Mouse (Mus musculus) intestine, embryonic 15.5 days (tissue): ENCODE data around the gene Mfap1b. TPM values are rescaled to one million over a fixed set of nuclear protein-coding genes. Genes with fewer than 3 reads are reported as not detected.
A peak's percentile ranks its signal among the peaks of the same experiment; 100 is the strongest.

Experiments used
- ATAC-seq: fragments of 200-750 bp; cut with Nextera tagmentation; 2 replicates; pipeline ENCODE4 v1.8.0; 2017; ENCODE audit warnings: moderate TSS enrichment, moderate library complexity
- H3K27ac ChIP-seq: fragments of 300-500 bp; sonication (generic); 2 replicates; pipeline ENCODE4 v1.5.1; 2015; ENCODE audit warnings: mild to moderate bottlenecking, inconsistent platforms
- H3K27me3 ChIP-seq: fragments of 300-500 bp; sonication (generic); replicated peaks from 2 replicates; pipeline ENCODE4 v1.6.1; 2015; ENCODE audit warnings: inconsistent platforms
- H3K36me3 ChIP-seq: fragments of 300-500 bp; sonication (generic); 2 replicates; pipeline ENCODE4 v1.6.1; 2015; ENCODE audit warnings: inconsistent platforms
- H3K4me1 ChIP-seq: fragments of 300-500 bp; sonication (generic); replicated peaks from 2 replicates; pipeline ENCODE4 v1.6.1; 2015; ENCODE audit warnings: inconsistent platforms
- H3K4me2 ChIP-seq: fragments of 300-500 bp; sonication (generic); replicated peaks from 2 replicates; pipeline ENCODE4 v1.6.1; 2015; ENCODE audit warnings: mild to moderate bottlenecking, inconsistent platforms
- H3K4me3 ChIP-seq: fragments of 300-500 bp; sonication (generic); replicated peaks from 2 replicates; pipeline ENCODE4 v1.5.1; 2015; ENCODE audit warnings: inconsistent platforms
- H3K9ac ChIP-seq: fragments of 300-500 bp; sonication (generic); 2 replicates; pipeline ENCODE4 v1.6.1; 2015; ENCODE audit warnings: inconsistent platforms
- H3K9me3 ChIP-seq: fragments of 300-500 bp; sonication (generic); 2 replicates; pipeline ENCODE4 v1.6.1; 2016; ENCODE audit warnings: inconsistent platforms
- WGBS: fragments of 180-500 bp; shearing (Covaris S2); methylation state at CpG from one replicate; pipeline ENCODE4 v1.1.7; 2015; 5-methylcytosine and 5-hydroxymethylcytosine counted together
- polyA plus RNA-seq: library from polyadenylated mRNA; unstranded; fragments of >200 nt; fragmentation: Nextera tagmentation; extraction: Ambion mirVana; gene quantifications from 2 replicates; pipeline ENCODE4 v1.2.1, GENCODE M21; 2015

Gene Mfap1b
- polyA plus RNA-seq, 1 experiment from 2014 or later = 41.5 TPM

- Histone ChIP-seq H3K36me3 (peaks cover 3% of the 10 kb centered on the region; the same call in 1 of the 2 replicates), H3K27me3 (no peaks in the 10 kb centered on the region), H3K4me2 (peak overlapping the region; percentile 56), H3K9me3 (no peaks in the 10 kb centered on the region), H3K4me3 (peak overlapping the region; percentile 98), H3K4me1 (peaks cover 11% of the 10 kb centered on the region; the same call in 1 of the 2 replicates), H3K9ac (peak overlapping the region; percentile 18; the same call in 1 of the 2 replicates), H3K27ac (no peak overlapping the region)
- 81% methylated on average over 3 of the region's 3 CpGs for WGBS
- ATAC-seq = no peak
Measured at GRCm38 (mm10) chr2:121415591-121415990, 58.3 kb downstream of the Mfap1b start.

GRCm38 (mm10) chr2:121415103-121415502 lies 58.8 kb downstream of the Mfap1b start:
- Histone ChIP-seq H3K27ac (no peak overlapping the region), H3K4me2 (peak overlapping the region; percentile 56), H3K4me3 (peak overlapping the region; percentile 98), H3K4me1 (peaks cover 11% of the 10 kb centered on the region; the same call in 1 of the 2 replicates), H3K9ac (peak overlapping the region; percentile 99), H3K27me3 (no peaks in the 10 kb centered on the region), H3K36me3 (peaks cover 3% of the 10 kb centered on the region; the same call in 1 of the 2 replicates), H3K9me3 (no peaks in the 10 kb centered on the region)
- 52% methylated on average over 3 of the region's 3 CpGs for WGBS
- ATAC-seq = no peak

DNA sequence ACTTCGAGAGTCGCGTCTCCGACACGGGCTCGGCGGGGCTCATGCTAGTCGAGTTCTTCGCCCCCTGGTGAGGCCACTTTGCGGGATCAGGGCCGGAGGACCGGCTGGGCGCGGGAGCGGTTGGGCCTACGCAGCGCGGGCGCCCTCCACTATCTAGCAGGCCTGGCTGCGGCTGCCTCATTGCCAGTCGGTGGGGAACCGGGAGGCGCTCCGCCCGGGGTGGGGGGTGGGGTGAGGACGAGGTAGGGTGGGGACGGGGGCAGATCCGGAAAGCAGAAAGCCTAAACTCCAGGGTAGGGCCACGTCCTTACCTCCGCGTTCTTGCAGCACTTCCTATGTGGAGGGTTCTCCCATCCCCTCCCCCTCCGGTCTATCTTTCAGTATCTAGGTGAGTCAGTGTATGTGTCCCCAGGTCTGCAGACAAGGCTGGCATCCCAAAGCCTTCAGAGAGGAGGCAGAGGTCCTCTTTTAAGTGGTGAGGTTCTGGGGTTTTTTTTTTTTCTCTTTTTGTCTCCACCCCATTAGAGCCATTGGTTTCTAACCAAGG lies 59.7 kb downstream of the Mfap1b start:
- Histone ChIP-seq H3K4me2 (peak overlapping the region; percentile 56), H3K4me3 (peak overlapping the region; percentile 98), H3K4me1 (peaks cover 11% of the 10 kb centered on the region; the same call in 1 of the 2 replicates), H3K36me3 (no peaks in the 10 kb centered on the region; the same call in 1 of the 2 replicates), H3K9ac (peak overlapping the region; percentile 99), H3K27ac (peak overlapping the region; percentile 97), H3K27me3 (no peaks in the 10 kb centered on the region), H3K9me3 (no peaks in the 10 kb centered on the region)
- WGBS = under 1% methylated on average over 32 of the region's 32 CpGs
- peak; percentile 65 for ATAC-seq

DNA sequence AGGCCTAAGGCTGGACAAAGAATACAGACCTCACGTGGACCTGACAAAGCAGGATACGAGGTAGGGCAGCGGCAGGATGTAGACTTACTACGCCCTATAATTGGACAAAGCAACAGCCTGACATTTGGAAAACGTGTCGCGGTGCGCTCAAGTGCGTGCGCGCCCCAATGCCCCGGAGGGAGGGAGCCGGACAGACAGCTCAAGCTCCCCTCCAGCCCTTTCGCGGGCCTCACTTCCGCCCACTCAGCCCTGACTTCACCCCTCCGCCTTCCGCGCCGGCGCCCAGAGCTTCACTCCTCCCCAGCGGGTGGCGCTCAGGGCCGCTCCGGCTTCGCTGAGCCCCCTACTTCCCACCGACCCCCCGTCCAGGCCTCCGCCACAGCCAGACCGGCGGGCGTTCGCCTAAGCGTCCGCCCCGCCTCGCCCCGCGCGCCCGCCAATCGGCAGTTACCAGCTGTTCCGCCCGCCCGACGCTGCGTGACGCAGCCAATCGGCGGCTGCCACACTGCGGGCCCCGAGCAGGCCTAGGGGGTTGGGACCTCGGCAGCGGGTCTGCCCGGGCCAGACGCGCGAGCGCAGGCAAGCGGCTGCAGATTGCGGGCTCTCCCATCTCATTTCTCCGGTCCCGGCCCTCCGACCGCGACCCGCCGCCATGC lies 60.4 kb downstream of the Mfap1b start, which contains the start of the genes Pdia3 and Catsper2:
TSS of gene Pdia3 (plus strand) at position 389 of the 656 bp plus-strand sequence.
TSS of gene Catsper2 (minus strand) at position 406 of the 656 bp plus-strand sequence.
- no peaks in the 10 kb centered on the region for H3K9me3 ChIP-seq
- H3K9ac ChIP-seq = peak within 1 kb of the TSS; percentile 99
- H3K36me3 ChIP-seq = no peaks in the 10 kb centered on the region
- peak; percentile 100 for ATAC-seq
- H3K27ac ChIP-seq = peak within 1 kb of the TSS; percentile 97
- WGBS = under 1% methylated on average over 68 of the region's 68 CpGs
- no peaks in the 10 kb centered on the region for H3K27me3 ChIP-seq
- H3K4me3 ChIP-seq = peak within 1 kb of the TSS; percentile 98
- H3K4me1 ChIP-seq = peaks cover 7% of the 10 kb centered on the region; the same call in 1 of the 2 replicates
- peak within 1 kb of the TSS; percentile 73 for H3K4me2 ChIP-seq

DNA sequence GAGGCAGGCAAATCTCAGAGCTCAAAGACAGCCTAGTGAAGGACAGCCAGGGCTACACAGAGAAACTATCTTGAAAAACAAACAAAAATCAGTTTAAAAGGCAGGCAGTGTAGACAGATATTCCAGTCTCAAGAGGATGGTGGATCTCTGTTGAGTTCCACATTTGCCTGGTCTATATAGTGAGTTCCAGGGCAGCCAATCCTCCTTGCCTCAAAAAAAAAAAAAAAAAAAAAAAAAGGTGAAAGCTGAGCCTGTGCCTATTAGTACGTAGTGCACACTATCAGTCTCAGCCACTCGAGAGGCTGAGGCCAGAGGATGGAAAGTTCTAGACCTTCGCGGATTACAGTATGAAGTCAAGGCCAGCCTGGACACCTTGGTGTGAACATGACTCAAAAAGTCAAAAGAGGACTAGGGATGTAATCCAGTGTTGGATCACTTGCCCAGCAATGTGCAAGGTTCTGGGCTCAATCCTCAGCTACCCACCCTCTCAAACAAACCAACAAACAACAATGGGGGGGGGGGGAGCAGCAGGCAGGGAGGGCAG lies 61.0 kb downstream of the Mfap1b start:
- H3K4me2 ChIP-seq = peak overlapping the region; percentile 73
- WGBS = 8% methylated on average over 4 of the region's 4 CpGs
- ATAC-seq = peak; percentile 2; the same call in 1 of the 2 replicates
- no peaks in the 10 kb centered on the region for H3K27me3 ChIP-seq
- no peaks in the 10 kb centered on the region for H3K9me3 ChIP-seq
- H3K4me1 ChIP-seq = peaks cover 7% of the 10 kb centered on the region; the same call in 1 of the 2 replicates
- peak overlapping the region; percentile 97 for H3K27ac ChIP-seq
- peak overlapping the region; percentile 98 for H3K4me3 ChIP-seq
- H3K36me3 ChIP-seq = no peaks in the 10 kb centered on the region
- peak overlapping the region; percentile 68 for H3K9ac ChIP-seq

Other genes with a start within 250 kb of the Mfap1b start
- gene Trp53bp1, start 202.7 kb downstream of the Mfap1b start, polyA plus RNA-seq = 40.1 and 43.4 TPM in 2 replicates
- gene Map1a, start 184.5 kb downstream of the Mfap1b start, polyA plus RNA-seq = 2.7 and 4.2 TPM in 2 replicates
- 15.4 and 16.3 TPM in 2 replicates for gene Ppip5k1, start 118.7 kb downstream of the Mfap1b start, polyA plus RNA-seq
- 417 and 490 TPM in 2 replicates for gene Ckmt1, start 116.4 kb downstream of the Mfap1b start, polyA plus RNA-seq
- gene Strc, start 86.9 kb downstream of the Mfap1b start, polyA plus RNA-seq = not detected in 2 replicates
- 834 and 874 TPM in 2 replicates for gene Pdia3, start 60.3 kb downstream of the Mfap1b start, polyA plus RNA-seq
- 1.1 and 2.0 TPM in 2 replicates for gene Catsper2, start 60.3 kb downstream of the Mfap1b start, polyA plus RNA-seq
- gene Ell3, start 29.8 kb downstream of the Mfap1b start, polyA plus RNA-seq = 8.5 and 9.2 TPM in 2 replicates
- gene Serf2, start 24.9 kb downstream of the Mfap1b start, polyA plus RNA-seq = 476 and 498 TPM in 2 replicates
- gene Hypk, start 20.8 kb downstream of the Mfap1b start, polyA plus RNA-seq = 88.6 and 101 TPM in 2 replicates
- 0.23 and 0.30 TPM in 2 replicates for gene Serinc4, start 17.3 kb downstream of the Mfap1b start, polyA plus RNA-seq
- gene Mfap1a, start 32.6 kb upstream of the Mfap1b start, polyA plus RNA-seq = 19.8 and 20.8 TPM in 2 replicates
- 6.3 and 8.6 TPM in 2 replicates for gene Wdr76, start 32.7 kb upstream of the Mfap1b start, polyA plus RNA-seq